In the genomic region with DNA sequence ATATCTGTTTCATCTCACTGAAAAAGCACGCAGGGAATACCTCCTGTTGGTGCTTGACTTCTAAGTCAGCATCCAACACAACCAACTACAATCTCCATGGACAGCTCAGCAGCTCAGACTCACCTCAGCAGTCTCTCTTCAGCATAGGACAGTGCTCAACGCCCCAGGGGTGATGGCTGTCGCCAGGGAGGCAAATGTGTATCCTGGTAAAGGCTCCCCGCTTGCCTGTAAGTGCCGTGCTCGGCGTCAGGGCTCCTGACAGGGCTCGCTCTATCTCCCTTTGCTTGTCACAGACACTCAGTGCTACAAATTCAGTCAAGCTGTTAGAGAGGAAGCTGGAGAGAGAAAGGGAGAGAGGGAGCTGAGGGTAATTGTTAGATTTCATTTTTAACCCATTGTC, we compare ENCODE assay signal across 20 mouse cellular contexts.
DNase-seq lines count a peak whose midpoint lies in the region; ATAC-seq lines count a peak whose summit lies in the region.
"Had no signal": no experiment of that assay in that cellular context is flagged by ENCODE, and none has a peak within 500 bp of the region (broad histone marks: within the 10 kb centered on the region; RNA-seq: fewer than 3 reads in every experiment).

No protein-coding gene starts in this region.

- peak; percentile 78 for DNase-seq in heart, embryonic 10.5 days (ENCODE audit: low spot score)
- DNase-seq in heart, adult 18-20 months: no peak
- no peak for DNase-seq in neural tube, embryonic 10.5 days (ENCODE audit: extremely low spot score, low spot score)
- DNase-seq in spleen, postnatal 10 days (ENCODE audit: low spot score in 2 of 2): no peak
- DNase-seq: adrenal gland, postnatal 36 days; B cell, adult 2 months; cerebellum, adult 11-12 months; gastrocnemius, postnatal 14 days; heart, postnatal 10 days; kidney, adult 2 months; kidney, postnatal 14 days; thymus, adult 18-20 months; thymus, postnatal 4 days had no signal

- 0 out of 2 replicates have a peak, but pooled peaks cover 3% of the 10 kb centered on the region for H3K4me1 ChIP-seq in heart, embryonic 10.5 days
- H3K4me1 ChIP-seq in neural tube, embryonic 13.5 days (replicated peaks): peaks cover 24% of the 10 kb centered on the region
- peaks cover 15% of the 10 kb centered on the region for H3K4me1 ChIP-seq in midbrain, embryonic 16.5 days (ENCODE audit: control insufficient read depth, insufficient read depth, low read length)
- H3K4me1 ChIP-seq: limb, embryonic 15.5 days; liver, embryonic 15.5 days; stomach, embryonic 15.5 days had no signal

- 35% methylated on average over 8 of the region's 8 CpGs for WGBS in heart, embryonic 10.5 days
- 63% methylated on average over 8 of the region's 8 CpGs for WGBS in neural tube, embryonic 13.5 days
- 60% methylated on average over 8 of the region's 8 CpGs for WGBS in midbrain, embryonic 16.5 days

- no peaks in the 10 kb centered on the region for H3K9me3 ChIP-seq in heart, embryonic 10.5 days
- H3K9me3 ChIP-seq in neural tube, embryonic 13.5 days: no peaks in the 10 kb centered on the region
- no peaks in the 10 kb centered on the region for H3K9me3 ChIP-seq in midbrain, embryonic 16.5 days (replicated peaks; ENCODE audit: control insufficient read depth, low read length, poor library complexity, severe bottlenecking)
- H3K9me3 ChIP-seq: limb, embryonic 15.5 days; liver, embryonic 15.5 days; stomach, embryonic 15.5 days had no signal

- no peak overlapping the region for H3K4me2 ChIP-seq in neural tube, embryonic 13.5 days
- H3K4me2 ChIP-seq in midbrain, embryonic 16.5 days (ENCODE audit: low read length): no peak overlapping the region
- H3K4me2 ChIP-seq: limb, embryonic 15.5 days; liver, embryonic 15.5 days; stomach, embryonic 15.5 days had no signal

- ATAC-seq in neural tube, embryonic 13.5 days (ENCODE audit: low read depth): 0 out of 2 replicates have a peak, but pooled peaks have one; percentile 40
- ATAC-seq in midbrain, embryonic 16.5 days: no peak
- ATAC-seq in frontal cortex, adult (ENCODE audit: low TSS enrichment): no peak
- ATAC-seq: inflammation-experienced regulatory T-cells, adult 6 months had no signal

- no peaks in the 10 kb centered on the region for H3K27me3 ChIP-seq in heart, embryonic 10.5 days (ENCODE audit: insufficient read depth, poor library complexity, severe bottlenecking)
- H3K27me3 ChIP-seq in neural tube, embryonic 13.5 days: no peaks in the 10 kb centered on the region
- H3K27me3 ChIP-seq in midbrain, embryonic 16.5 days (ENCODE audit: control insufficient read depth, insufficient read depth, low read depth, low read length): no peaks in the 10 kb centered on the region
- H3K27me3 ChIP-seq: limb, embryonic 15.5 days; liver, embryonic 15.5 days; stomach, embryonic 15.5 days had no signal

- H3K9ac ChIP-seq in neural tube, embryonic 13.5 days: no peak overlapping the region
- H3K9ac ChIP-seq in midbrain, embryonic 16.5 days (ENCODE audit: low read depth, low read length): peak overlapping the region; percentile 40; the same call in 1 of the 2 replicates
- H3K9ac ChIP-seq: limb, embryonic 15.5 days; liver, embryonic 15.5 days; stomach, embryonic 15.5 days had no signal

- H3K27ac ChIP-seq in heart, embryonic 10.5 days: peak overlapping the region; percentile 16; the same call in 1 of the 2 replicates
- H3K27ac ChIP-seq in neural tube, embryonic 13.5 days (replicated peaks): peak overlapping the region; percentile 49; the same call in 1 of the 2 replicates
- H3K27ac ChIP-seq in midbrain, embryonic 16.5 days (ENCODE audit: low read length): peak overlapping the region; percentile 67
- H3K27ac ChIP-seq: limb, embryonic 15.5 days; liver, embryonic 15.5 days; stomach, embryonic 15.5 days had no signal

- H3K36me3 ChIP-seq in heart, embryonic 10.5 days: no peaks in the 10 kb centered on the region
- H3K36me3 ChIP-seq in neural tube, embryonic 13.5 days: no peaks in the 10 kb centered on the region
- no peaks in the 10 kb centered on the region for H3K36me3 ChIP-seq in midbrain, embryonic 16.5 days (ENCODE audit: control insufficient read depth, insufficient read depth, low read length)
- H3K36me3 ChIP-seq: limb, embryonic 15.5 days; liver, embryonic 15.5 days; stomach, embryonic 15.5 days had no signal

- no peak overlapping the region for H3K4me3 ChIP-seq in heart, embryonic 10.5 days
- H3K4me3 ChIP-seq in neural tube, embryonic 13.5 days: no peak overlapping the region
- H3K4me3 ChIP-seq in midbrain, embryonic 16.5 days (ENCODE audit: low read depth, low read length): no peak overlapping the region
- H3K4me3 ChIP-seq: limb, embryonic 15.5 days; liver, embryonic 15.5 days; stomach, embryonic 15.5 days had no signal

Comparison
In these comparisons a context has a peak if more than half of its experiments do, and no peak if none do; other contexts are left out.
1. H3K27ac ChIP-seq: peak in every context shown above with its lines; median percentile 67 in midbrain, embryonic 16.5 days; 49 in neural tube, embryonic 13.5 days; 16 in heart, embryonic 10.5 days.